Mouse (Mus musculus): ENCODE measurements around the gene Tcerg1l.

GRCm38 (mm10) chr7:138427441-138427840 is 29.9 kb upstream of the Tcerg1l start:
- no peak for TF ChIP-seq CTCF (IDR thresholded peaks at IDR 0.05)
- TF ChIP-seq EP300 (IDR thresholded peaks at IDR 0.05): no peak

All from lung, postnatal 0 days (tissue).